Mouse (Mus musculus) G1E-ER4 (cell line): ENCODE data around the gene Sulf2. TPM values are rescaled to one million over a fixed set of nuclear protein-coding genes. Genes with fewer than 3 reads are reported as not detected.

Source experiments
- GATA1 ChIP-seq: IDR thresholded peaks from one replicate; pipeline ENCODE4 v1.8.0; 2012; ENCODE audit warnings: low read length, inconsistent platforms
- polyA plus RNA-seq: library from polyadenylated mRNA; stranded (reverse); fragments of >175 nt; gene quantifications from 2 replicates; pipeline ENCODE4 v1.2.3, GENCODE M21; 2012

The Sulf2 gene
- polyA plus RNA-seq, 1 experiment: not detected

GRCm38 (mm10) chr2:166116704-166117103 lies 38.8 kb downstream of the Sulf2 start:
- TF ChIP-seq GATA1: no peak

GRCm38 (mm10) chr2:166116278-166116608 lies 39.2 kb downstream of the Sulf2 start:
- TF ChIP-seq GATA1: no peak

GRCm38 (mm10) chr2:166115571-166116277 lies 39.7 kb downstream of the Sulf2 start:
- no peak for TF ChIP-seq GATA1

GRCm38 (mm10) chr2:166112986-166113385 lies 42.5 kb downstream of the Sulf2 start:
- TF ChIP-seq GATA1: no peak

- TF ChIP-seq GATA1: no peak
Observed at GRCm38 (mm10) chr2:166111831-166112250, 43.6 kb downstream of the Sulf2 start.

- no peak for TF ChIP-seq GATA1
Observed at GRCm38 (mm10) chr2:166111238-166111637, 44.2 kb downstream of the Sulf2 start.

GRCm38 (mm10) chr2:166110764-166111163 lies 44.7 kb downstream of the Sulf2 start:
- TF ChIP-seq GATA1: no peak

GRCm38 (mm10) chr2:166108326-166108725 lies 47.1 kb downstream of the Sulf2 start:
- no peak for TF ChIP-seq GATA1

GRCm38 (mm10) chr2:166107911-166108310 lies 47.6 kb downstream of the Sulf2 start:
- no peak for TF ChIP-seq GATA1

GRCm38 (mm10) chr2:166106631-166107030 lies 48.8 kb downstream of the Sulf2 start:
- no peak for TF ChIP-seq GATA1

GRCm38 (mm10) chr2:166105911-166106310 lies 49.6 kb downstream of the Sulf2 start:
- TF ChIP-seq GATA1: no peak

- TF ChIP-seq GATA1: no peak
Observed at GRCm38 (mm10) chr2:166102893-166103292, 52.6 kb downstream of the Sulf2 start.

GRCm38 (mm10) chr2:166100309-166101262 lies 54.9 kb downstream of the Sulf2 start:
- no peak for TF ChIP-seq GATA1

GRCm38 (mm10) chr2:166098292-166098933 lies 57.0 kb downstream of the Sulf2 start:
- no peak for TF ChIP-seq GATA1

- TF ChIP-seq GATA1: no peak
Observed at GRCm38 (mm10) chr2:166097443-166098291, 57.8 kb downstream of the Sulf2 start.
